Mouse (Mus musculus): Measurements from ENCODE around the gene Lrrtm4.

DNA sequence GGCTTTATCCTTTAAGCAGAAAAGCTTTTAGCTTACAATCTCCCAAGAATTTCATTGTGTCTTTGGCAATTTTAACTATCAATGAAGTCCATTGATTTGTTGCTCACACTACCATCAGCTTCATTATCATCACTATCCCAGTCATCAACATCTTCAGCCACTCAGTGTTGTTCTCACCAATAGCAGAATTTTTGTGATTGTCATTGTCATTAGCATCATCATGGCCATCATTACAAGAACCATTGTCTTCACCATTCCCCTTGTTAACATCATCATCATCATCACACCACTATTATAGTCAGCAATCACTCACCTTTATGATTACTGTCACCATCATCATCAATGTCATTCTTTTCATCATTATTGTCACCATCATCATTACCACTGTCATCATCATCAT, 344.9 kb downstream of the Lrrtm4 start:
- no peak for TF ChIP-seq CTCF (IDR thresholded peaks at IDR 0.05; ENCODE audit: low read depth, low read length)
- no peak for TF ChIP-seq POLR2A (IDR thresholded peaks at IDR 0.05; ENCODE audit: borderline replicate concordance, low read depth, low read length)

Data from bone marrow macrophage, adult 2 months (primary cell).